Mouse (Mus musculus) telencephalon, adult 2 months (tissue): ENCODE data around the gene Itgb5.

Experiments
- DNase-seq: peaks from one replicate; pipeline ENCODE4 v3.0.0-alpha.2; 2011; ENCODE audit warnings: low read depth, low spot score

The Itgb5 gene

DNA sequence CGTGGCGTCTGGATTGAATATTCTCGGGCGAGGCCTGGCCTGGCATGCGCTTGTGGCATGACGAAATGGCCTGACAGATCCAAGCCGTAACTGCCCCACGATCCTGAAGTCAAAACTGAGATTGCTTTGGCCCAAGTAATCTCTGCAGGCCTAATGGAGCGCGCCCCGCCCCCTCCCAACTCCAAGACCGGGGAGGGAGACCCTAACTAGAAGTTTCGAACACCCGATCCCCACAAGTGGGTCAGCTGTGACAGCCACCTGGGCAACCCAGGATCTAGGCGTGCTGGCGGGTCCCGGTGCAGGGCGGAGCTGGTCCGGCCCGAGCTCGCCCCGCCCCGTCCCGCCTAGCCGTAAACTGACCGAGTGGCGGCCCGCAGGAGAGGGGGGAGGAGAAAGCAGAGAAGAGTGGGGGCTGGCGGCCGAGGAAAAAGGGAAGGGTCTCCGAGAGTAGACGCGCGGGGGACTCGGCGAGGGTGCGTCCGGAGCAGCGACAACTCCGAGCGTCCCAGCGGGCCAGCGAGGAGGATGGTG is at the start of gene Itgb5:
TSS of gene Itgb5 (plus strand) at position 365 of the 531 bp plus-strand sequence.
- DNase-seq, result no peak

DNA sequence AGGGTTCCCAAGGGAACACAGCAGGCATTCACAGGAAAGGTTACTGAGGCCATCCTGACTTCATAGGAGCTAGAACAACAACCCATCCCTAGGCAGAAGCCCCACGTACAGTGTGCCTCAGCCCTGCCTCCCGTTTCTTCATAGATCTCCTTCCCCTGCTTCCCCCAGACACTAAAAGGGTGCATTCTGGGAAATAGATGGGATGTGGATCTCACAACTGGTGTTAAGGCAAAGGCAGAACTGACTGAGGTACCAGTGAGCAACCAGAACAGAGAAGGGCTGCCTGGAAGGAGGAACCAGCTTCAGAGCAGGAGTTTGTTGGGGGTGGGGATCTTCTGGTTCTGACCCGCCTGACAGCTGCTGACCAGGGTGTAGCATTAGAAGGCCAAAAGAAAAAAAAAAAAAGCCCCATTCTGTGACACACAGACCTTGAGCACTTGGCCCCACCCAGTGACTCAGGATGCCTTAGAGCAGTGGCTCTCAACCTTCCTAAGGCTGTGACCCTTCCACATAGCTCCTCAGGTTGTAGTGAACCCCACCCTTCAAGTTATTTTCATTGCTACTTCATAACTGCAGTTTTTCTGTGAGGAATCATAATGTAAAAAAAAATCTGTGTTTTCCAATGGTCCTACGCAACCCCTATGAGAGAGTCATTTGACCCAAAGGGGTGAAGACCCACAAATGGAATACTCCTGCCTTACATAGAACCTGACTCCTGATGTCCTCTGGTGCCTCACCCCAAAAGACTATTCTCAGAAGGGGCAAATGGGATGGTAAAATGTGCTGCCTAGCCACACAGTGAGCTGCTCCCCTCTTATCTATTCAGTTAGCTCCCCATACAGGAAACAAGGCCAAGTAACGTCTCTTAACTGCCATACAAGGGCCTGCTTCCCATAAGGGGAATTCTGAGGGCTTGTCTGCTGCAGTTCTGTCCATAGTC is 47.4 kb upstream of the Itgb5 start:
- no peak for DNase-seq

DNA sequence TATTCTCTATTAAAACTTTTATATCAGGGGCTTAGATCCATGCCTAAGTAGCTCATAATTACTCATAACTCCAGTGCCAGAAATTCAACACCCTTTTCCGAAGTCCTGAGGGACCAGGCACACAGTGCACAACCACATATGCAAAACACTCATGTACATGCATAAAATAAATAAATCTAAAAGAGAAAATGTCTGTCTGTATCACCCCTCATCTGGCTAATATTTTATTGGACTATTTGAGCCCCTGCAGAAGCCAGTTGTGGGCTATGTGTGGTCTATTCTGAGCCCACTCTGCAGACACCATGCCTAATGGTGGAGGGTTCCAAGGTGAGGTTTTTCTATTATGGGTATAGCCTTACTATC is 46.8 kb upstream of the Itgb5 start:
- DNase-seq, result no peak

DNA sequence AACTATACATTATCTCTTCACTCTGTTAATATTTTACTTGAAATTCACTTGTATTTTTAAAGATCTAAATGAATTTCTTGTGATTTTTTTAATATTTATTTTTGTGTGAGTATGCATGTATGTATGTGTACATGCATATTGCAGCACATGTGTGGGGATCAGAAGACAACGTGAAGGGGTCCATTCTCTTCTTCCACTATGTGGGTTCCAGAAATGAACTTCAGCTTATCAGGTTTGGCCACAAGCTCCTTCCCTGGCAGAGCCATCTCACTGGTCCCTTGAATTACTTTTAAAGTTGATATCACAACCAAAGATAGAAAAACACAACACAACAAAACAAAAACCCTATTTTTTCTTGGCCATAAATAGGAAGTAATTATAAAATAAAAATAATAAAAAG is 44.9 kb upstream of the Itgb5 start:
- DNase-seq, result no peak

DNA sequence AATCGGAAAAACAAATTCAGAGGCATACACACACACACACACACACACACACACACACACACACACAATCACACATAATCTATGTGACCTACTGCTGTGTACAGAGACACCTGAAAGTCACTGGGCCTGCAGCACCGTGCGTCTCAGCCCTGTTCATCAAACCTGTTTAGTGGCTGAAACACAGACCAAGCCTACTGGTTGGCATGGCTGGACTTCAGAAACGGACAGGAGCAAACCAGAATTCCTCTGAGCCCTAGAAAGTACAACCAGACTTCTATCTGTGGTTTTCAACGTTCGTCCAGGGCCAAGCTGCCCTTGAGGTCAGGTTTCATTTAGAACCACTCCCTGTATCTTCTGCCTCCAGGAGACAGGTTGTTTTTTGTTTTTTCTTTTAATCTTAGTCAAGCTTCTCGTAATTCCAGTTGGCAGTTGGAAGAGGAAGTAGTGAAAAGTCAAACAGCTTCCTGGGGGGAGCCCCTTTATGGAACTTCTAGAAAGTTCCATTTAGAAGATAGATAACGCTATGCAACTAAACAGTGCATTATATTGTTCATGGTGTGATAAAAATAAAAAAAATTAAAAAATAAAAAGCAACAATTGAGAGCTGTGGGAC is 44.3 kb upstream of the Itgb5 start:
- no peak for DNase-seq

DNA sequence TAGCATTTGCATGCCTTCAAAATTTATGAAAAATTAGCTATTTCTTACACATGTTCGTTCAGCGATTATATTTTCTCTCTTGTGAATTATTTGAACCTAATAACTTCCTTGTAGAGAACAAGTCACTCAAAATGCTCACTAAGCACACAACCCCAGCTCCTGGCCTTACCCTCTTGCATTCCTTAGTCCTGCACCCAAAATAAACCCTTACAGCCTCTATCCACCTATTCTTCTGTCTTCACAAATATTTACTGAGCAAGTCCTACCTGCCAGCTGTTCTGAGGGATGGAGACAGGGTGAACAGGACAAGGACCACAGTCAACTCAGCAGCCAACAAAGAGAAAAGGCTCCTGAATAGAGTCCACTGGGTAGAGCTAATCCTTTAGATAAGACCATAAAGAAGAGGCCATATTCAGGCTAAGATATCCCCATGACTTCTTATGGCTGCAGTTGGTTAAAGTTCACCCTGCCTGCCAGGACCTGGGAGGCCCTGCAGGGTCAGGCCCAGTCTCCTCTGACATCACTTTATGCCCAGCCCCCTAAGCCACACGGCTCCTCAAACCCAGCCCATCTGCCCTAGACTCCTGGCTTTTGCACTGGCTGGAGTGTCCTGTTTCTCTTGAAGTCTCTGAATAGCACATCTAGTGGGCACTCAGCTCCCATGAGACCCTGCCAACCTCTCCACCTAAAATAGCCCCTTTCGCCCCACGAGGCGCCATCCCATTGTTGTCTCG is 42.6 kb upstream of the Itgb5 start:
- no peak for DNase-seq

DNA sequence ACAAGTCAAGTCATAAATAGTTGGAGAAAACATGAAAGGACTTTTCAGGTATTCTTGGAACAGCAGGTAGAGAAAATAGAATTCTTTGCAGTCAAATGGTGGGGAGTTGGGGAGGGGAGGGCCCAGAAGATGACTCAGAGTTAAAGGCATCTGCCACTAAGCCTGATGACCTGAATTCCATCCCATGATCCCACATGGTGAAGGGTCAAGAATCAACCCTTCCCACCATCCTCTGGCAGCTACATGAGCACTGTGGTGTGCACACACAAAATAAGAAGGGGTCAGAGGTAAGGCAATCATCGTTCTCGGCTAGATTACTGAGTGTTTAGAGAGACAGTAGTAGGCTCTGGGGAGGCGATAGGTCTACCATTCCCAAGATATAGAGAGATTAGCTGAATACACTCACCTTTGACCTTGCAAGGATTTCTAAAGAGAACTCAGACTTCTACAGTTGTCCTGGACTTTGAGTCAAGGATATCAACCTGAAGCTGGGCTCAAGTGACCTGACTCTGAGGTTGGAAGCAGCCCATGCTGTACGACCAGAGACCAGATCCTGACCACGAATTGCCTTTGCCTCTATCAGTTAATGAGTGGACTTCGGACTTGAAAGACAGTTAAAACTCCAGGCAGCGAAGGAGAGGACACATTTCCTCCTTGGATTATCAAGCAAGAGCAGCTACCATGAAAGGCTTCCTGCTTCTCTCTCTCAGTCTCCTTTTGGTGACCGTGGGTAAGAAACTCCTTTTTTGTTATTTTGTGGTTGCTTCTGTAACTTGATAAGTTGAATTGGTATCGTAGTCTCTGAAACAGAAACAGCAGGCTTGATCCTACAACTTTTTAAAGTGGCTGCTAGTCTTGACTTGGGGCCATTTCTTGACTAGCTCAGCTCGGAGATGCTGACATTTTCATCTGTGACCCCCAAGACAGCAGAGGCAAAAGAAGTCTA is 35.3 kb upstream of the Itgb5 start, which contains the start of gene Muc13:
TSS of gene Muc13 (plus strand) at position 192 of the 946 bp plus-strand sequence.
- no peak for DNase-seq

DNA sequence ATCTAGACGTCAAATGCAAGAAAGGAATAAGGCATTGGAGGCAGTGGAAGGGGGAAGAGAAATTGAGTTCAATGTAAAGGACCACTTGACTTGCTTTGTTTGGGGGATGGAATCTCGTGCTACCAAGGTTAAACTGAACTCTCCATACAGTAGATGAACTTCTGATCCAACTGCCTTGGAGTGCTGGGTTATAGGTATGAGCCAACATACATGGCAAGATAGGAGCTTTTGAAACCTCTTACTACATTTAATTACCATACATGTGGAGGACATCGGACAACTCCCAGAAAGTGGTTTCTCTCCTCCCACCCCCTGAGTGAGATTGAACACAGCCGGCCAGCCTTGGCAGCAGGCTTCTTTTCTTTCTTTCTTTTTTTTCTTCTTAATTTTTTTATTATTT is 34.4 kb upstream of the Itgb5 start:
- DNase-seq, result no peak

DNA sequence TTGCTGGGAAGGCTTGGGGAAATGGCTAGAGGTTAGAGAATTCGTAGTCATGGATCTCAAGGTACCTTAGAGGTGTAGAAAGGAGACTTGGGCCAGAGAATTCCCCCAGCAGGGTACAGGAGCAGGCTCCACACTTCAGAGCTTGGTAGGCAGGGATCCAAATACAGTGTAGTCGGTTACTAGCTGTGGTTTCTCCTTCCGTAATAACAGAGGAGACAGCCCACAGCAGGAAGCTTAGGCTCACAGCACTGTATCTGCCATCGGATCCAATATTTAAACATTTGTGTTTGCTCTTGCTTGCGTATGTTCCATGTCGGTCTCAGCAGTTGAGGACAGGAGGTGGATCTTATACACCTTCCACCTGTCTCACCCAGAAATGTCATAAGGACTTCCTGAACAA is 33.6 kb upstream of the Itgb5 start:
- DNase-seq, result no peak

DNA sequence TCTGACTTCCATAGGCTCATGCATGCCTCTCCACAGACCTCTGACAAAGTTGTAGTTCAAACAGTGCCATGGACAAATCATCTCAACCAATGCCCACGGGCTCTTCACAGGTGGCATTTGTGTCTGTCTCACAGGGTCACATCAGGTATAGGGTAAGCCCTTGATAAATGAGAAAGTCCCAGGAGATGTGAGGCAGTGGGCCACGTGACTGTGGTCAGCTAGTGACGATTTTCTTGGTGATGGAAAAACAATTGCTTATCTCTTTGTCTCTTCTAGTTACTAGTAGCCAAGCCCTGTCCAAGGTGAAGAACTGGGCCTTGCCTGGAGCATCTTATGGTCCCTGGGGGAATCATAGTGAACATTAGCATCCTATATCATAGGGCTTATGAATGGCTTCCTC is 32.7 kb upstream of the Itgb5 start:
- no peak for DNase-seq

DNA sequence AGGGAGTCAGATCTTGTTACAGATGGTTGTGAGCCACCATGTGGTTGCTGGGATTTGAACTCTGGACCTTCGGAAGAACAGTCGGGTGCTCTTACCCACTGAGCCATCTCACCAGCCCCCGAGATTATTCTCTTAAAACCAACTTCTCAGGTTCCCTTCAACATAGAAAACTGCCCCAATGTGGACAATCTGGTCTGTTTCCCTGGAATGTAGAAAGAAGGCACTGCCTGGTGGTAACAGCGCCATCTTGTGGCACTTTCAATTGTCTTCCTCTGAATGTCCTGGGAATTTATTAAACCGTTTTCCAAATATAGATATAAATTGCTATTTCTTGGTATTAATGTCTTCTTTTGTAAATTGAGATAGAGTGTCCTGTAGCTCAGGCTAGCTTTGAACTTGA is 31.6 kb upstream of the Itgb5 start:
- DNase-seq, result peak; percentile 10

DNA sequence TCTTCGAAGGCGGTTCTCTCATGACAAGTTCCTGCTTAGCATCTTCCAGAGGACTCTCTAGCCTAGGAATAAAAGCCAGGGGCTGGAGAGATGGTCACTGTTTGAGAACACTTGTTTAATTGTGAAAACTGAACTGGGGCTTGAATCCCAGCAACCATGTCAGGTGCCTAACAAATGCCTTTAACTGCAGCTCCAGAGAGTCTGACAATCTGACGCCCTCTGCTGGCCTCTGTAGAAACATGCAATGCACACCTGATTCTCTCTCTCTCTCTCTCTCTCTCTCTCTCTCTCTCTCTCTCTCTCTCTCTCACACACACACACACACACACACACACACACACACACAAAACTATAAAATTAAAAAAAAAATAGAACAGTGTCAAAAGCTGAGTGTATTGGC is 19.5 kb upstream of the Itgb5 start:
- no peak for DNase-seq

DNA sequence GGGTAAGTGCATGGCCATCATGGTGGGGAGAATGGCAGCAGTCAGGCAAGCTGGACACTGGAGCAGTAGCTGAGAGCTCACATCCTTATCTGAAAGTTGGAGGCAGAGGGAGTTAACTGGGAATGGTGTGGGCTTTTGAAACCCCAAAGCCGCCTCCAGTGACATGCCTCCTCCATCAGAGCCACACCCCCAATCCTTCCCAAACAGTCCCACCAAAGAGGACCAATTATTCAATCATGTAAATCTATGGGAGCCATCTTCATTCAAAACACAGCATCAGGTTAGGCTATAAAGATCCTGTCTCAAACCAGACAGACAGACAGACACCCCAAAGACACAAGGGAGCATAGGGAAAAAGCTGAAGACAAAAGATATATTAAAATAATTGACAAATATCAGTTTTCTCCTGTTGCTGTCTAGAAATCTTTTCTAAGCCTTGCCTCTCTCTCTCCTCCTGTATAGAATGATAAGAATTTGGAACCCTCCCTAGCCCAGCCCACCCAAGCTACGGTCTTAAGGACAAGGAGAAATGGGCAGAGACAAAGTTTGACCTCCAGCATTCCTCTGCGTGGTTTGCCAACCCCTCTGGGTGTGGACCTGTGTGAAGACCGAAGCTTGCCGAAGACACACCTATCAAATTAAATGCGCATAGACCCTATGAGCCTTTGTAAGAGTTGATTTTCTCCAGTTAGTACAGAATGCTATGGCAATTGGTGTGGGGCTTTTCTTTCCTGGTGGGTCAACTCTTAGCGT is 10.9 kb upstream of the Itgb5 start:
- no peak for DNase-seq

DNA sequence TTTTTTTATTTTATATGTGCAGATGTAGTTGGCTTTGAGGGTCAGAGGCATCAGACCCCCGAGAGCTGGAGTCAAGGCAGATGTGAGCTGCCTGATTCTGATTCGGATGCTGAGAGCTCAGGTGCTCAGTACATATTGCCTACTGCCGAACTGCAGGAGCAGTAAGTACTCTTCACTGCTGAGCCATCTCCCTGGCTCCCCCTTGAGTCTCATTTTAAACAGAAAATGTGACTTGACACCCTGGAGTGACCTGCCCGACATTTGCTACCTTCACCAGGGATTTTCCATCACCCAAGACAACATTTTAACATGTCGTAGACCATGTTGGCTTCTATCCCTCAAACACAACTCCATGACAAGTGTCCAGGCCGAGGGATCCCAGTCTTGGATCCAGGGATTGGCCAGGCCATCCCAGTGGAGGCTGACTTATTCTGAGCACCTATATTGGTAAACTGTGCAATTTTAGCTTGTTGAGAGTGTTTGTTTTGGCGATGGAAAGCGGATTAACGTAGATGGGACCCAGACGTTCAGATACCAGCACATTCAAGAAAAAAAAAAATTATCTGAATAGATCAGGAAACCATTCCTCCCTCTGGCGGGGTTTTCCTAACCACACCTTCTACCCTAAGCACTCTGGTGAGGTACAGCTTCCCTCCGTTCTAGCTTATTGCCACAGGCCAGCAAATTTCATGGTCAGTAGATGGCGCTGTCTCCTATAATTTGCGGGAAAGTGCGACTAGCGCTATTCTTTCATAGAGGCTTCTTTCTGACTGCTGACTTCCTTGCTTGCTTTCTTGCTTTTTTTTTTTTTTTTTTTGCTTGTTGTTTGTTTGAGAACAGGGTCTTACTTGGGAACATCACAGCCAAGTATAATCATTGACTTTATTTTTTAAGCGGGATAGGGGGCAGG is 8.9 kb upstream of the Itgb5 start:
- DNase-seq, result peak; percentile 56

DNA sequence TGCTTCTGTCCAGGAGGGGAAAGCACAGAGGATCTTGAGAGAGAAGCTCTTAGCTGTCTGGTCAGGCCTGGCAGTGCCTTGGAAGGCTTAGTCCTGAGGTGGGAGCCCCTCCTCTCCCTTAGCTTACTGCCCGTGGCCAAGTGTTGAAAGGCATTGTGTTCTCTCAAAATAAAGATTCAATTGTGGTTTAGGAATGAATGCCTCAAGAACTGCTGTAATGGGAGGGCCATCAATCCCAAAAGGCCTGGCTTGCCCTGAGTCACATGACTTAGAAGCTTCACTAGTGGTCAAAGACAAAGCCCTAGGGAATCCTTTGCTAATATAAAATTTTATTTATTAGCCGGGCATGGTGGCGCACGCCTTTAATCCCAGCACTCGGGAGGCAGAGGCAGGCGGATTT is 4.9 kb upstream of the Itgb5 start:
- no peak for DNase-seq

DNA sequence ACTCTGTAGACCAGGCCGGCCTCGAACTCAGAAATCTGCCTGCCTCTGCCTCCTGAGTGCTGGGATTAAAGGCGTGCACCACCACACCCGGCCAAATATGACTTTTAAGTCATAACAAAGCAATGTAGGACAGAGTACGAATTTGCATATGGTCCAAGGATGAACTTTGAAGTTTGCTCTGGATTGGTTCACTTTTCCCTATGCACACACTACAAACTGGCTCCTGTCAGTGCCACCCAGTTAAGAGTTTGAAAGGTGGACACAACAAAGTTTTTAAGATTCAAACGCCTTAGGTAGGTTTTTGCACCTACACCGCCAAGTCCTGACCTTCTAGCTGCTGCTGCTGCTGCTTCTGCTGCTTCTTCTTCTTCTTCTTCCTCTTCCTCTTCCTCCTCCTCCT is 969 bp upstream of the Itgb5 start:
- no peak for DNase-seq

DNA sequence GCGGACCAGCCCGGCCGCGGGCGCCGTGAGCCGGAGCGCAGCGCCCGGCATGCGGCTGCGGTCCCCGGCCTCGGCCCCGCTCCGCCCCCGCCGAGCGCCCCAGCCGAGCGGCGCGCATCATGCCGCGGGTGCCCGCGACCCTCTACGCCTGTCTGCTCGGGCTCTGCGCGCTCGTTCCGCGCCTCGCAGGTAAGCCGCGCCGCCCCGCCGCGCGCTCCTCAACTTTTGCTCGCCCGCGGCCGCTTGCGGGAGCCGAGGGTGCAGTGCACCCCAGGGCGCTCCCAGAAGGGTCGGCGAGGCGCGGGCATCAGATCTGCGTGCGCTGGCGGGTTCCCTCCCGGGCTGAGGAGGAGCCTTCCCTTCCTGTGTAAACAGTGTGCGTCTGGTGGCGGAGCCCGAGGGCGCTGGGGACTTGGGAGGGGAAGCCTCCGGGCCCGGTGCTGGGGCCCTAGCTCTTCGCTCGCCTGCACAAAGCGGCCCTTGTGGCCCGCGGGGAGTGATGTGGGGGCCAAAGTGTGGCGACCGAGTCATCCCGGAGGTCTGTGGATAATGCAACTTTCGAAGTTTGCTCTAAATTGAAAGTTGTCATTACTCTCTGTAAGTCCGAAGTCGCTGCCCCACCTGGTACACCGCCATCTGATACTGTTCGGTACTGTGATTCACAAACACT is 512 bp downstream of the Itgb5 start:
- DNase-seq, result no peak

DNA sequence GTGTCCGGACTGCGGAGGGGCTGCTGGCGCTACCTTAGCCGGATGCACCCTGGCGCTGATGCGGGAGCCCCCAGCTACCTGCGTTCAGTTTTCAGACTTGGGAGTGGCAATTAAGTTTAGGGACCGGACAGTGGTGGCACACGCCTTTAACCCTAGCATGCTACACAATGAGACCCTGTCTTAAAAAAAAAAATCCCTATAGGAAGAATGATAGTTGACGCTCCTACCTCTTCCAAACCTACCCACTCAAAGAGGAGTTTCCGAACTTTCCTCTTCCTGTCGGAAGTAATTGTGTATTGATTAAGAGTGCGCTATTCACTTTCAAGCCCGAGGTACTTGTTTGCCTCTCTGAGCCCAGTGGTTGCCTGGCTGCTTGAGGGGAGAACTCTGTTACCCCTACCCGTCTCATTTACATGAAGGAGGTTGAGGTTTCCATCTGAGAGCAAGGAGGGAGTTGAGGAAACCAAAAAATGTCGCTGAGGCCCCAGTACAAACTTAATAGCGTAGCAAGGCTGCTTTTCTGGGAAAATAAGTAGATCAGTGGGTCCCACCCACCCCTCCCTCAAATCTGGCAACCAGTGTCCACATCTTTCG is 1.1 kb downstream of the Itgb5 start:
- no peak for DNase-seq
